Mouse (Mus musculus): ENCODE measurements around the gene Phf7.

The Phf7 gene

GRCm38 (mm10) chr14:31197547-31198516, 53.3 kb downstream of the Phf7 start:
- no peak for DNase-seq (ENCODE audit: low read depth)

- DNase-seq (ENCODE audit: low read depth) = no peak
Measured at GRCm38 (mm10) chr14:31195968-31196367, 55.1 kb downstream of the Phf7 start.

GRCm38 (mm10) chr14:31195521-31195920, 55.6 kb downstream of the Phf7 start:
- DNase-seq (ENCODE audit: low read depth) = no peak

GRCm38 (mm10) chr14:31194891-31195513, 56.1 kb downstream of the Phf7 start:
- peak; percentile 94 for DNase-seq (ENCODE audit: low read depth)

- no peak for DNase-seq (ENCODE audit: low read depth)
Measured at GRCm38 (mm10) chr14:31194441-31194840, 56.7 kb downstream of the Phf7 start.

- DNase-seq (ENCODE audit: low read depth) = no peak
Measured at GRCm38 (mm10) chr14:31193791-31194190, 57.3 kb downstream of the Phf7 start.

- DNase-seq (ENCODE audit: low read depth) = no peak
Measured at GRCm38 (mm10) chr14:31191936-31192335, 59.2 kb downstream of the Phf7 start.

GRCm38 (mm10) chr14:31189348-31189747, 61.8 kb downstream of the Phf7 start:
- DNase-seq (ENCODE audit: low read depth) = no peak

- DNase-seq (ENCODE audit: low read depth) = peak; percentile 51
Measured at GRCm38 (mm10) chr14:31188771-31189181, 62.3 kb downstream of the Phf7 start.

All from fibroblast of lung, adult 2 months (primary cell).